Mouse (Mus musculus): ENCODE measurements at regions not wholly inside any gene's neighbourhood (a gene's known extent, or its start where the extent isn't known, plus 50 kb on each side); places are given as distances from the start of the nearest gene placed in this dataset.

DNA sequence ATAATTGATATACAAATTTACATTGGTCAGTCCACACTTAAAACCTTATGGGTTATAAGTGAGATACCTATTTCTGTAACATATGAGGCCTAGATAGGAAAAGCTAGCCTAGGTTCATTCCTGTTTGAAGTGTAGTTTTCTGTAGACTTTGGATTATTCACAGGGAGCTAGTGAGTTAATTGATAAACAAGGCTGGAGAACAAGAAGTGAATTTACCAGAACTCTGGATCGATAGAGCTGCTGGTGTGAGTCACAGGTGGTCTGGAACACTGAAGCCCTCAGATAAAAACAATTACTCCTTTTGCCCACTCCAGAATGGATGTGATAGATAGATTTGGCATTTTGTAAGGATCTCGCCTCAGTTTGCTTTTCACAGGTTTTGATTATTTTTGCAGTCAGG is 62.0 kb upstream of the Rtl1 start:
- TF ChIP-seq CTCF (IDR thresholded peaks at IDR 0.05; ENCODE audit: low read depth) (no peak), EP300 (IDR thresholded peaks at IDR 0.05; ENCODE audit: low read depth) (peak; percentile 66)

Data from liver, postnatal 0 days (tissue).